Mouse (Mus musculus) adrenal gland, postnatal 25 days (tissue): ENCODE data around the gene Gm3409. TPM values are rescaled to one million over a fixed set of nuclear protein-coding genes. Genes with fewer than 3 reads are reported as not detected.
"Not testable (repeated sequence)": the region's sequence is repeated elsewhere in the genome, so short reads cannot be mapped to it uniquely, and the experiment has no call there.

Experiments used
- DNase-seq: peaks from one replicate; pipeline ENCODE4 v3.0.0; 2021; ENCODE audit warnings: mixed read lengths
- long read RNA-seq: library from polyadenylated mRNA; stranded (forward); transcript quantifications from one replicate; pipeline ENCODE4 v2.0.0, GENCODE M21; 2021
- total RNA-seq: library from RNA; stranded (reverse); gene quantifications from 2 replicates; pipeline ENCODE4 v1.2.3, GENCODE M21; 2021

The Gm3409 gene
- not detected in 2 replicates for total RNA-seq
- long read RNA-seq, result 0 reads

DNA sequence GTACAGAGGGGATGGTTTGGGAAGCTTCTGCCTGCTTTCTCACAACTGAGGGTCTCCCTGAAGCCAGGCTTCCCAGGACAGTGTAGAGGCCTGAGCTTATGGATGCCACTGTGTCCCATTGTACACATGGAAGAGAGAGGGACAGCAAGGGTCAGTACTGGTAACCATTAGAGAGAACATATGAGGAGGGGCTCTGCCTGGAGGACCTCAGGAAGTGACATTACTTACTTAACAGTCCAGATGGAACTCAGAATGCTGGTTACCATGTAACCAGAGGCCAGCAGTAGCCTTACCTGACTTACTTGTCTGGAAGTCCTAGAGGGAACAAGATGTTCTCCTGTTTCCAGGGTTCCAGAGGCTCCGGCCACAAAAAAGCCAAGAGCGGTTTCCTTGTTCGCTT lies at the start of gene Gm3409:
Gene Gm3409 (plus strand): TSS at position 301 of the 400 bp plus-strand sequence.
- not testable (repeated sequence) for DNase-seq

DNA sequence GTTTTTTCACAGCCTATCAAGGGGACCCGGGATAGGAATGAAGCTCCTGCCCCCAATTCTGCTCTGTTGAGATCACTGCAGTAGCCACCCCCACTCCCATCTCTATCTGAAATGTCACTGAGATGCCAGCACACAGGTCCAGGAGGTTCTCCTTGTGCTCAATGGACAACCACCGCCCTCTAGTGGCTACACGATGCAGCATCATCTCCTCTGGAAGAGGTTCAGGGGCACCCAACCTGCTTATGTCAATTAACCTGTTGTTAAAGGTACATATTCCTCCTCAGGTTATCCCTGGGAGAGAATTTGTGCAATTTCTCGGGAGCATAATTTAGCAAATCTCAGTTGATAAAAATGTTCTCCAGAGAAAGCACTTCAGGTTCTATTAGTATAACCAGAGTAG lies 48.5 kb upstream of the Gm3409 start:
- peak; percentile 41 for DNase-seq

- DNase-seq, result not testable (repeated sequence)
Observed at GRCm38 (mm10) chr5:146491063-146491462, 46.4 kb upstream of the Gm3409 start, which contains the start of gene Gm6370. TSS of gene Gm6370 (plus strand) at chr5:146491363.

DNA sequence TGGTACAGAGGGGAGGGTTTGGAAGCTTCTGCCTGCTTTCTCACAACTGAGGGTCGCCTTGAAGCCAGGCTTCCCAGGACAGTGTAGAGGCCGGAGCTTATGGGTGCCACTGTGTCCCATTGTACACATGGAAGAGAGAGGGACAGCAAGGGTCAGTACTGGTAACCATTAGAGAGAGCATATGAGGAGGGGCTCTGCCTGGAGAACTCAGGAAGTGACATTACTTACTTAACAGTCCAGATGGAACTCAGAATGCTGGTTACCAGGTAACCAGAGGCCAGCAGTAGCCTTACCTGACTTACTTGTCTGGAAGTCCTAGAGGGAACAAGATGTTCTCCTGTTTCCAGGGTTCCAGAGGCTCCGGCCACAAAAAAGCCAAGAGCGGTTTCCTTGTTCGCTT lies 35.3 kb upstream of the Gm3409 start, which contains the start of gene 4930449I24Rik:
Gene 4930449I24Rik (plus strand): TSS at position 301 of the 400 bp plus-strand sequence.
- not testable (repeated sequence) for DNase-seq

DNA sequence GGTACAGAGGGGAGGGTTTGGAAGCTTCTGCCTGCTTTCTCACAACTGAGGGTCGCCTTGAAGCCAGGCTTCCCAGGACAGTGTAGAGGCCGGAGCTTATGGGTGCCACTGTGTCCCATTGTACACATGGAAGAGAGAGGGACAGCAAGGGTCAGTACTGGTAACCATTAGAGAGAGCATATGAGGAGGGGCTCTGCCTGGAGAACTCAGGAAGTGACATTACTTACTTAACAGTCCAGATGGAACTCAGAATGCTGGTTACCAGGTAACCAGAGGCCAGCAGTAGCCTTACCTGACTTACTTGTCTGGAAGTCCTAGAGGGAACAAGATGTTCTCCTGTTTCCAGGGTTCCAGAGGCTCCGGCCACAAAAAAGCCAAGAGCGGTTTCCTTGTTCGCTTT lies 23.6 kb upstream of the Gm3409 start, which contains the start of gene Gm3402:
Gene Gm3402 (plus strand): TSS at position 301 of the 400 bp plus-strand sequence.
- not testable (repeated sequence) for DNase-seq

DNA sequence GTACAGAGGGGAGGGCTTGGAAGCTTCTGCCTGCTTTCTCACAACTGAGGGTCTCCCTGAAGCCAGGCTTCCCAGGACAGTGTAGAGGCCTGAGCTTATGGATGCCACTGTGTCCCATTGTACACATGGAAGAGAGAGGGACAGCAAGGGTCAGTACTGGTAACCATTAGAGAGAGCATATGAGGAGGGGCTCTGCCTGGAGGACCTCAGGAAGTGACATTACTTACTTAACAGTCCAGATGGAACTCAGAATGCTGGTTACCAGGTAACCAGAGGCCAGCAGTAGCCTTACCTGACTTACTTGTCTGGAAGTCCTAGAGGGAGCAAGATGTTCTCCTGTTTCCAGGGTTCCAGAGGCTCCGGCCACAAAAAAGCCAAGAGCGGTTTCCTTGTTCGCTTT lies 11.9 kb upstream of the Gm3409 start, which contains the start of gene Gm3404:
Gene Gm3404 (plus strand): TSS at position 301 of the 400 bp plus-strand sequence.
- not testable (repeated sequence) for DNase-seq

DNA sequence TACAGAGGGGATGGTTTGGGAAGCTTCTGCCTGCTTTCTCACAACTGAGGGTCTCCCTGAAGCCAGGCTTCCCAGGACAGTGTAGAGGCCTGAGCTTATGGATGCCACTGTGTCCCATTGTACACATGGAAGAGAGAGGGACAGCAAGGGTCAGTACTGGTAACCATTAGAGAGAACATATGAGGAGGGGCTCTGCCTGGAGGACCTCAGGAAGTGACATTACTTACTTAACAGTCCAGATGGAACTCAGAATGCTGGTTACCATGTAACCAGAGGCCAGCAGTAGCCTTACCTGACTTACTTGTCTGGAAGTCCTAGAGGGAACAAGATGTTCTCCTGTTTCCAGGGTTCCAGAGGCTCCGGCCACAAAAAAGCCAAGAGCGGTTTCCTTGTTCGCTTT lies 18.4 kb downstream of the Gm3409 start, which contains the start of gene Gm3415:
Gene Gm3415 (plus strand): TSS at position 301 of the 400 bp plus-strand sequence.
- DNase-seq, result not testable (repeated sequence)

DNA sequence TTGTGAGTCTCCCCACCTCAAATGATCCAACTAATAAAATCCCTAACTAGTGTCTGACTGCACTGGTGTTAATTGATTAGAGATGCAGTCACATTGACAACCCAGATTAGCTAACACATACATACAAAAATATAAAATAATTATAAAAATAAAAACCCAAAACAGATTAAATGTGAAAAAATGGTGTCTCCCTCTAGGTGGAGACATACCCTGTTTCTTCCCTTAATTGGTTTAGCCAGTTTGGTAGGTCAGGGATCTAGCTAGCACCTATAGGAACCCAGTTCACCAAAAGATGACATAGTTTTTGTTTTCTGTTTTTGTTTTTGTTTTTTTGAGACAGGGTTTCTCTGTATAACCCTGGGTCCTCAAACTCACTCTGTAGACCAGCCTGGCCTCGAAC lies 26.8 kb downstream of the Gm3409 start:
- no peak for DNase-seq

GRCm38 (mm10) chr5:146567054-146567453 lies 29.6 kb downstream of the Gm3409 start:
- DNase-seq, result no peak

GRCm38 (mm10) chr5:146570179-146570578 lies 32.7 kb downstream of the Gm3409 start:
- not testable (repeated sequence) for DNase-seq

GRCm38 (mm10) chr5:146571830-146572734 lies 34.6 kb downstream of the Gm3409 start:
- not testable (repeated sequence) for DNase-seq

- not testable (repeated sequence) for DNase-seq
Observed at GRCm38 (mm10) chr5:146572735-146573042, 35.2 kb downstream of the Gm3409 start.

DNA sequence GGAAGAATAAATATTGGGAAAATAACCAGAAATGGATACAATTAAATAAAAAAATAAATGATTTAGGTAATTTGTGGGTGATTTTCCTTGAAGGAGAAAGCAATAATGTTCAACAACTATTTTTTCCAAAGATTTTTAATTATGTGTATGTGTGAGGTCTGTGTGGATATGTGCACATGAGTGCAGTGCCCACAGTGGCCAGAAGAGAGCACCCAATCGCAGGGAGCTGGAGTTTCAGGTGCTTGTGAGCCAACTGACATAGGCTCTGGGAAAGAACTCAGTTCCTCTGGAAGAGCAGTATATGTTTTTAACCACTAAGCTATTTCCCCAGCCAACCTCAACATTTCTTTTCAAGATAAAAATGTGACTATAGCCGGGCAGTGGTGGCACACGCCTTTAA lies 39.2 kb downstream of the Gm3409 start:
- no peak for DNase-seq

- DNase-seq, result no peak
Observed at GRCm38 (mm10) chr5:146584156-146584477, 46.7 kb downstream of the Gm3409 start.

- DNase-seq, result no peak
Observed at GRCm38 (mm10) chr5:146584478-146585306, 47.2 kb downstream of the Gm3409 start, which contains the start of gene Gpr12. TSS of gene Gpr12 (minus strand) at chr5:146585239.

DNA sequence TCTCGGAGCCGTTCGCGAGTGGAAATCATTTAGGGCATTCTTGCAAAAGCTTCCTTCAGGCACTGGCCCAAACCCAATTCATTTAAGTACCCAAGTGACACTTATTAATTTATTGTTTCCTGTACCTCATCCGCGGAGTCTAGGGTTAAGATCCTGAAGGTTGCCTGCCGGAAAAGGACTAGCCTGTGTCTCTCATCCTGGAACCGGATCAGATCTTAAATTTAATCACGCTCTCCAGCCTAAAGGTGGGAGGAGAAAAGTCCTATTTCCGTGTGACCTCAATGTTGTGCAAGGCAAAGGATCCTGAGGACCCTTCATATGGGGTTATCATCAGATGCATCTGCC lies 47.8 kb downstream of the Gm3409 start:
- DNase-seq, result no peak

DNA sequence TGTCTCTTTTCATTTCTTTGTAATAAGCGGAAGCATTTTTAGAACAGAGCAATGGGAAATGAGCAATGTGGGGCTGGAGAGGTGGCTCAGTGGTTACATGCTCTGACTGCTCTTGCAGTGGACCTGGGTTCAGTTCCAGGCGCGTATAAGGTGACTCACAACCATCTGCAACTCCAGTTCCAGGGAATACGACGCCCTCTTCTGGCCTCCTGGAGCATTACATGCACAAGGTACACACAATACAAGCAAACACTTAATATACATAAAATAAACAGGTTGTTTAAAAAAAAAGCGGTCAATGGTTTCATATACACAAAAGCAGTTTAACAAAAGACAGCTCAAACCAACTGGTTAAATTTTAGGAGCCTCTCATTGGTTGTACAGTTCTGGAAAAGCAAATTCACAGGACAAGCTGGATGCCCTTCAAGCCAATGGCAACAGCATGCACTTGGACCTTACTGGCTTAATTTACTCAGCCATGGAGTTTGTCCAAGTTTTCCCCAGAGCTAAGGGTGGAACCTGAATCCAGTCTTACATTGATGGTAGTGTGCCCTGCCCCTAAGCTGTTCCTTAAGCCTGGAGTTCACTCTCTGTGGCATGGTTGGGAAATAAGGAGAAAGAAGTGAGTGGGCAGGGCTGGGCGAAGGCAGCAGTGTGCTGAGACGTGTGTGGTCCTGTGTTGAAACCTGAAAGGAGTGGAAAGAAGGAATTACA lies 49.1 kb downstream of the Gm3409 start:
- no peak for DNase-seq

Other genes starting within 250 kb of the Gm3409 start
- 36.6 and 36.9 TPM in 2 replicates for gene Wasf3, start 152.7 kb upstream of the Gm3409 start, total RNA-seq
- gene Gm6408, start 55.7 kb upstream of the Gm3409 start, total RNA-seq, result not detected in 2 replicates
- not detected in 2 replicates for gene Gm6370, start 46.3 kb upstream of the Gm3409 start, total RNA-seq
- gene 4930449I24Rik, start 35.2 kb upstream of the Gm3409 start, total RNA-seq, result not detected in 2 replicates
- not detected in 2 replicates for gene Gm3402, start 23.5 kb upstream of the Gm3409 start, total RNA-seq
- gene Gm3404, start 11.8 kb upstream of the Gm3409 start, total RNA-seq, result not detected in 2 replicates
- gene Gm3415, start 18.5 kb downstream of the Gm3409 start, total RNA-seq, result not detected in 2 replicates
- not detected in 2 replicates for gene Gpr12, start 47.6 kb downstream of the Gm3409 start, total RNA-seq